Mouse (Mus musculus): Measurements from ENCODE around the gene Olfr263.
A peak's percentile ranks its signal among the peaks of the same experiment; 100 is the strongest.

Gene Olfr263

GRCm38 (mm10) chr13:21170431-21171155 is 41.2 kb downstream of the Olfr263 start:
- no peak for DNase-seq

DNA sequence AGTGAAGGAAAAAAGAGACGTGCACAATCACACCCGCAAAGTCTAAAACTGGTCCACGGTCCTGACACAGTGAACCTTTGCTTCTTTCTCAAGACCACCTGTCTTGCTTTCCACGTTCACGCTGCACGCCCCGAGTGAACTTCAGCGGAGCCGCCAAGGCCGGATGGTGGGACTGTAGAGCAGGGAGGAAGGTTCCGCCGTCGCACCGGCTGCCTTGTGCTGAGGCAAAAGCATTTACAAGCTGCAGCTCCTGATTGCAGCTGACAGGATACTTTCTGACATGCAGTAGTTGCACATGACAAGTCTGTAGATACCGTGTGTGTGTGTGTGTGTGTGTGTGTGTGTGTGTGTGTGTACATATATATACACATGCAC is 41.7 kb downstream of the Olfr263 start:
- no peak for DNase-seq

GRCm38 (mm10) chr13:21171600-21172150 is 42.2 kb downstream of the Olfr263 start:
- no peak for DNase-seq

- peak; percentile 64 for DNase-seq
Observed at GRCm38 (mm10) chr13:21172241-21173027, 43.0 kb downstream of the Olfr263 start.

DNA sequence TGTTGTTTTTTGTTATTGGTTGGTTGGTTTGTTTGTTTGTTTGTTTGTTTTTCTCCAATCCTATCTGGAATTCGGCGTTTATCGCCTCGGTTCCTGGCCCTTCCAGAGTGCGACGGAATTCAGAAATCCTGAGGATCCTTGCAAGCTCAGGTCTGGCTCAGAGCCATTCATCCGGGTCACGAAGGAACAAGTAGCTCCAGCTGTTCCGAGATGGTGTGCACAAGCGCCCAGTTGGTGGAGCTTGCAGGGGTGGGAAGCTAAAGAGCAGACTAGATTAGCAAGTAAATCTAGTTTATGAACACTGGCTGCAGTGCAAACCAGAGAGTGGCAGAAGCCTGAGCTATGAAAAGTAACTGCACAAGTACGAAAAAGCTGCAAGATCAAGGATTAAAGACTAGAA is 43.6 kb downstream of the Olfr263 start:
- DNase-seq = peak; percentile 52

- DNase-seq = no peak
Observed at GRCm38 (mm10) chr13:21176733-21177132, 47.3 kb downstream of the Olfr263 start.

DNA sequence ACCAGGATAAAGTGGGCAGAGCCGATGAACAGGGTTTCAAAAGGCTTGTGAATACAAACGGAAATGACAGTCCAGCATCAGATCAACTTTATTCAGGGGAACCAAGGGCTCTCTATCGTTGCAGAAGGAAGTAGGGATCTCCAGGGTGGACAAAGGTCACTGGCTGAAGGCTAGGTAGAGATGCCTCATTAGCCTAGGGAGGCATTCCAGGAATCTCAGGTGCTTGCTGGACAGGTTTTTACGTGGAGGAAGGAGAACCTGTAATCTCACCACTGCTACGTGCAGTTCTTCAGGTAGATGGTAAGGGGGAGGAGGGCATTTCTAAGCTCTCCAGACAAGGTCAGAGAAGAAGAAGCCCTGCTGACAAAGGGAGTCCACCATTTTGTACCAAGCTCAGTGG is 48.2 kb downstream of the Olfr263 start:
- no peak for DNase-seq

DNA sequence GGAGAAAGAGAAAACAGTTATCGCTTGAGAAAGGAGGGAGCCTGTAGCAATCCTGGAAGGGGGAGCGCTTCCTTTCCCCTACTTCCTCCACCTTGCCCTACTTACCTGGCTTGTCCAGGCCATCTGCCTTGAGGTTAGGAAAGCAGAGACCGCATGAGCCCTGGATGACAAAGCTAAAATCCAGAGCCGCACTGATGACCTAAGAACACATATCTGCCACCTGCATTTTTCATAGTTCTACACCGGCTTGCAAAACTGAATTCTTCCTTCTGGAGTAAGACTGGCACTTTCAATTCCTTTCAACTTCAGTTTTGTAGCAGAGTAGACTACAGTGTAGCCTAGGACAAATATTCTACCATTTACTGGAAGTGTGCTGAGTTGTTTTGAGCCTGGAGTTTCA is 48.9 kb downstream of the Olfr263 start:
- no peak for DNase-seq

- no peak for DNase-seq
Observed at GRCm38 (mm10) chr13:21179367-21179723, 49.9 kb downstream of the Olfr263 start, which contains the start of gene Trim27. Trim27 (plus strand) TSS chr13:21179445.

DNA sequence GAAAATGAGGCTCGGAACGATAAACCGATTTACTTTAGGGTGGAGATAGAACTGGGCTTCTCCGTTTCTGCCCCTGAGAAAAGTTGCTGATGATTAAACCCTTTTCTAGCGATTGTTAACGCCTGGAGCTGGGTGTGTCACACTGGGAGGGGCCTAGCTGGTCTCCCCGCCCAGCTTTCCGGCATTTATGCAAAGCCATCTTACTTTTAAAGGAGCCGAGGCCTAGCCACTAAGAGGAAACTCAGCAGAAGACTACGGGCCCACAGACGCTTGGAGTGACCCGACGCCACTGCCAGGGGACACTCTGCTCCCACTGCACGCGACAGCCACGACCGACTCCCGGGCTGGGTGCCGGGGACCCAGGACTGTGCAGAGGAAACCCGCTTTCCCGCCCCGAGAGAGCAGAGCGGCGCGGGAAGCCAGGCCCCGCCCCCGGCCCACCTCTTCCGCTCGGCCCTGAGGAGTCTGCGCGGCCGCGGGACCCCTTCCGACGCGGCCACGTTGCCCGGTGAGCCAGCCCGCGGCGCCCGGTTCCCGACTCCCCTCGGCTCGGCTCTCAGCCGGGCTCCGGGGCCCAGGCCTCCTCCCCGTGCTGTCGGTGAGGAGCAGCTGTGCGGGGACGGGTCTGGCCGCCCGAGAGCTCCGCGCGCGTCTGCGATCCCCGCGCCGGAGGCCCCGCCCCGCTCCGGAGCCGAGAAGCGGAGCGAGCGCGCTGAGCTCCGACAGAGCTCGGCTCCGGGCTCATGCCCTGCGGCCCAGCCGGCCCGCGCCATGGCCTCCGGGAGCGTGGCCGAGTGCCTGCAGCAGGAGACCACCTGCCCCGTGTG is 50.5 kb downstream of the Olfr263 start:
- DNase-seq = peak; percentile 79

- DNase-seq = peak; percentile 53
Observed at GRCm38 (mm10) chr13:21180551-21181530, 51.4 kb downstream of the Olfr263 start.

DNA sequence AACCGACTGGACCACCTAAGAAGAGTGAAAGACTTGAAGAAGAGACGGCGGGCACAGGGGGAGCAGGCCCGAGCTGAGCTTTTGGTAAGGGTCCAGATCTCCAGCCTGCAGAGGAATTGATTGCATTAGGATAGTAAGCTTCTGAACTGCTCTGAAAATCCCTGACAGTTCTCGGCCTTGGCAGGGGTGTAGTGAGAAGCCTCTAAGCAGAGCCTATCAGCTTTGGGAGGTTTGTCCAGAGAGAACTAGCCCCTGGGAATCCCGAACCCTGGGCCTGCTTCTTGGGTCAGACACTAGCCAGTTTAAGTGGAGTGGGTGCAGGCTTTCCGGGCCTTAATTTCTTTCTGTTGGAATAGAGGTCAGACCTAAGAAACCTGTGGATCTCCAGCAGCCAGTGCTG is 52.6 kb downstream of the Olfr263 start:
- no peak for DNase-seq

- no peak for DNase-seq
Observed at GRCm38 (mm10) chr13:21183066-21183465, 53.6 kb downstream of the Olfr263 start.

- DNase-seq = no peak
Observed at GRCm38 (mm10) chr13:21183661-21184060, 54.2 kb downstream of the Olfr263 start.

DNA sequence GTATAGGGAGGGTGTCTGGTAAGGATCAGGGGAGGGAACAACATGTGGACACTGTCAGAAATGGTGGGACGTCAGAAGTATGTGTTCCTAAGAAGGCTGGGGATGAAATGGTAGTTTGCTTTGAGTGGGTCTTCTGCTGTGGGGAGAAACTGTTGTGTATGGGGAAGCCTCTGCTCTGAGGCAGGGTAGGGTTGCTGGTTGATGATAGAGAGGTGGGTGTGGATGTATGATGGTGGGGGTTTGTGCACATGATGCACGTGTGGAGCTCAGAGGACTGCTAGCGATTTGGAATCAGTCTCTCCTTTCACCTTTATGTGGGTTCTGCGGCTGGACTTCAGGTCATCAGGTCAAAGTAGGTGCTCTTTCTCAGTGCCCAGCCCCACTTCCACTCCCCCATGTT is 56.1 kb downstream of the Olfr263 start:
- DNase-seq = no peak

All from cerebellum, adult 11 months (tissue).